In genomic region chr2:166152734-166153398, GRCm38 (mm10) we compare ENCODE assay signal across 8 mouse cellular contexts. TPM values are rescaled to one million over a fixed set of nuclear protein-coding genes. Genes with fewer than 3 reads are reported as not detected.
DNase-seq lines count a peak whose midpoint lies in the region; ATAC-seq and TF ChIP-seq lines count a peak whose summit lies in the region.

No protein-coding gene starts in this region.

- TF ChIP-seq CTCF in liver, adult 2 months (IDR thresholded peaks at IDR 0.05; ENCODE audit: low read depth, low read length): no peak
- no peak for TF ChIP-seq CTCF in embryonic fibroblast, embryonic 13.5 days (IDR thresholded peaks at IDR 0.05; ENCODE audit: borderline replicate concordance, insufficient read depth, low read length)

- H3K4me3 ChIP-seq in liver, adult 2 months (ENCODE audit: insufficient read depth, low read depth, low read length): no peak overlapping the region
- H3K4me3 ChIP-seq in embryonic fibroblast, embryonic 13.5 days (ENCODE audit: insufficient read depth, low read length): 0 out of 2 replicates have a peak overlapping the region, but pooled peaks have one; percentile 67
- H3K4me3 ChIP-seq in intestine, embryonic 14.5 days (ENCODE audit: low read depth, low read length): peak overlapping the region; percentile 71
- peak overlapping the region; percentile 73 for H3K4me3 ChIP-seq in neural tube, embryonic 14.5 days (ENCODE audit: low read depth, low read length)

- peak overlapping the region; percentile 93 for H3K4me2 ChIP-seq in intestine, embryonic 14.5 days (ENCODE audit: low read length)
- H3K4me2 ChIP-seq in neural tube, embryonic 14.5 days (ENCODE audit: low read depth, low read length): peak overlapping the region; percentile 96

- no peaks in the 10 kb centered on the region for H3K79me2 ChIP-seq in liver, adult 2 months (ENCODE audit: control insufficient read depth, insufficient read depth, low read length)

- intact Hi-C loops in left cerebral cortex, postnatal 25 days (cut with DNase I): loop anchor here (5.0 kb wide), 1 partner anchor 46 kb away; no protein-coding TSS in a partner anchor

- H3K9ac ChIP-seq in liver, adult 2 months (ENCODE audit: low read depth, low read length): no peak overlapping the region; the same call in 1 of the 2 replicates
- 0 out of 2 replicates have a peak overlapping the region, but pooled peaks have one; percentile 88 for H3K9ac ChIP-seq in intestine, embryonic 14.5 days (ENCODE audit: low read length)
- no peak overlapping the region for H3K9ac ChIP-seq in neural tube, embryonic 14.5 days (replicated peaks; ENCODE audit: low read depth, low read length)

- no peak for ATAC-seq in intestine, embryonic 14.5 days (replicated peaks; ENCODE audit: low FRiP score, low TSS enrichment, low read depth)
- ATAC-seq in neural tube, embryonic 14.5 days (ENCODE audit: low read depth): no peak

- H3K4me1 ChIP-seq in liver, adult 2 months (ENCODE audit: control insufficient read depth, insufficient read depth, low read length): peaks cover 6% of the 10 kb centered on the region
- peaks cover 11% of the 10 kb centered on the region for H3K4me1 ChIP-seq in embryonic fibroblast, embryonic 13.5 days (ENCODE audit: control insufficient read depth, insufficient read depth, low read length)
- H3K4me1 ChIP-seq in intestine, embryonic 14.5 days (replicated peaks; ENCODE audit: control insufficient read depth, insufficient read depth, low read length): peaks cover 62% of the 10 kb centered on the region
- peaks cover 29% of the 10 kb centered on the region for H3K4me1 ChIP-seq in neural tube, embryonic 14.5 days (ENCODE audit: control insufficient read depth, insufficient read depth, low read length)

- 43% methylated on average over 11 of the region's 11 CpGs for WGBS in liver, adult 2 months
- WGBS in intestine, embryonic 14.5 days: 48% methylated on average over 11 of the region's 11 CpGs
- WGBS in neural tube, embryonic 14.5 days: 57% methylated on average over 11 of the region's 11 CpGs

- no peaks in the 10 kb centered on the region for H3K27me3 ChIP-seq in liver, adult 2 months (ENCODE audit: control insufficient read depth, insufficient read depth, low read length)
- no peaks in the 10 kb centered on the region for H3K27me3 ChIP-seq in intestine, embryonic 14.5 days (replicated peaks; ENCODE audit: control insufficient read depth, insufficient read depth, low read length)
- no peaks in the 10 kb centered on the region for H3K27me3 ChIP-seq in neural tube, embryonic 14.5 days (ENCODE audit: control insufficient read depth, insufficient read depth, low read length)

- peak overlapping the region; percentile 65 for H3K27ac ChIP-seq in liver, adult 2 months (replicated peaks; ENCODE audit: insufficient read depth, low read depth, low read length)
- no peak overlapping the region for H3K27ac ChIP-seq in embryonic fibroblast, embryonic 13.5 days (ENCODE audit: insufficient read depth, low read length)
- H3K27ac ChIP-seq in intestine, embryonic 14.5 days (ENCODE audit: low read depth): peak overlapping the region; percentile 96; the same call in 1 of the 2 replicates
- H3K27ac ChIP-seq in neural tube, embryonic 14.5 days (ENCODE audit: low read depth, low read length): no peak overlapping the region; the same call in 1 of the 2 replicates

- H3K9me3 ChIP-seq in intestine, embryonic 14.5 days (ENCODE audit: control insufficient read depth, low read length): no peaks in the 10 kb centered on the region
- H3K9me3 ChIP-seq in neural tube, embryonic 14.5 days (ENCODE audit: control insufficient read depth, low read length): no peaks in the 10 kb centered on the region

- DNase-seq in liver, adult 2 months (ENCODE audit: extremely low read depth, low read depth, low spot score): peak; percentile 62
- no peak for DNase-seq in liver
- no peak for DNase-seq in intestine, embryonic 14.5 days (ENCODE audit: low spot score)
- DNase-seq in left cerebral cortex, postnatal 25 days (ENCODE audit: low spot score in 2 of 2): no peak
- DNase-seq in cerebellum, postnatal 14 days: no peak
- DNase-seq in layer of hippocampus, postnatal 25 days (ENCODE audit: extremely low spot score in 1 of 2, low spot score in 1 of 2): no peak

- no peak for TF ChIP-seq POLR2A in liver, adult 2 months (IDR thresholded peaks at IDR 0.05; ENCODE audit: extremely low read depth, insufficient read depth, low read length)
- no peak for TF ChIP-seq POLR2A in embryonic fibroblast, embryonic 13.5 days (IDR thresholded peaks at IDR 0.05; ENCODE audit: low read depth, low read length)

- H3K36me3 ChIP-seq in liver, adult 2 months (ENCODE audit: control insufficient read depth, insufficient read depth, low read length): no peaks in the 10 kb centered on the region
- no peaks in the 10 kb centered on the region for H3K36me3 ChIP-seq in intestine, embryonic 14.5 days (ENCODE audit: control insufficient read depth, insufficient read depth, low read length)
- H3K36me3 ChIP-seq in neural tube, embryonic 14.5 days (ENCODE audit: control insufficient read depth, insufficient read depth, low read length): no peaks in the 10 kb centered on the region

RNA-seq across cellular contexts. Expression of gene Sulf2, which starts 2.6 kb away (rescaled TPM):
- total RNA-seq in liver, adult 2 months (2014; rRNA removed): 7.8 and 9.9 TPM in 2 replicates
- polyA plus RNA-seq in liver, adult 2 months (2012; rRNA removed): 16.1 and 21.9 TPM in 2 replicates
- polyA plus RNA-seq in embryonic fibroblast, embryonic 13.5 days (2011; ENCODE audit: insufficient read length, low read depth, missing spikeins): 163 and 234 TPM in 2 replicates
- 134 TPM in 2 replicates for polyA plus RNA-seq in intestine, embryonic 14.5 days (2014; fragmentation: Nextera tagmentation; extraction: Ambion mirVana)
- 134 and 141 TPM in 2 replicates for polyA plus RNA-seq in neural tube, embryonic 14.5 days (2014; fragmentation: Nextera tagmentation; extraction: Ambion mirVana)
- total RNA-seq in left cerebral cortex, postnatal 25 days (2021): 100 to 1,000 TPM; 104 to 114 TPM
- 100 to 1,000 TPM; 127 to 137 TPM for total RNA-seq in layer of hippocampus, postnatal 25 days (2021)

Comparison
In these comparisons a context has a peak if more than half of its experiments do, and no peak if none do; other contexts are left out.
1. H3K27ac ChIP-seq: peak in liver, adult 2 months (single experiment) and intestine, embryonic 14.5 days (single experiment); none in embryonic fibroblast, embryonic 13.5 days (single experiment) and neural tube, embryonic 14.5 days (single experiment).